Mouse (Mus musculus): ENCODE results near the gene Rragd.
"Not testable (repeated sequence)": the region's sequence is repeated elsewhere in the genome, so short reads cannot be mapped to it uniquely, and the experiment has no call there.

The Rragd gene

GRCm38 (mm10) chr4:32984801-32985675 lies 2.2 kb downstream of the Rragd start:
- in situ Hi-C loops (cut with MboI; ENCODE audit: low sequenced_read_pairs), result no loop called here

- in situ Hi-C loops (cut with MboI; ENCODE audit: low sequenced_read_pairs), result no loop called here
Observed at GRCm38 (mm10) chr4:32985684-32986083, 2.8 kb downstream of the Rragd start.

- in situ Hi-C loops (cut with MboI; ENCODE audit: low sequenced_read_pairs), result no loop called here
Observed at GRCm38 (mm10) chr4:32987006-32987405, 4.2 kb downstream of the Rragd start.

GRCm38 (mm10) chr4:32989346-32989745 lies 6.5 kb downstream of the Rragd start:
- in situ Hi-C loops (cut with MboI; ENCODE audit: low sequenced_read_pairs), result no loop called here

- in situ Hi-C loops (cut with MboI; ENCODE audit: low sequenced_read_pairs), result no loop called here
Observed at GRCm38 (mm10) chr4:32994168-32994567, 11.3 kb downstream of the Rragd start.

- in situ Hi-C loops (cut with MboI; ENCODE audit: low sequenced_read_pairs), result no loop called here
Observed at GRCm38 (mm10) chr4:32996083-32996482, 13.2 kb downstream of the Rragd start.

GRCm38 (mm10) chr4:32997571-32997970 lies 14.7 kb downstream of the Rragd start:
- in situ Hi-C loops (cut with MboI; ENCODE audit: low sequenced_read_pairs), result no loop called here

GRCm38 (mm10) chr4:32998996-32999395 lies 16.2 kb downstream of the Rragd start:
- in situ Hi-C loops (cut with MboI; ENCODE audit: low sequenced_read_pairs), result no loop called here

- in situ Hi-C loops (cut with MboI; ENCODE audit: low sequenced_read_pairs), result no loop called here
Observed at GRCm38 (mm10) chr4:33002081-33002480, 19.2 kb downstream of the Rragd start.

GRCm38 (mm10) chr4:33005595-33006470 lies 23.0 kb downstream of the Rragd start:
- in situ Hi-C loops (cut with MboI; ENCODE audit: low sequenced_read_pairs), result not testable (repeated sequence)

- in situ Hi-C loops (cut with MboI; ENCODE audit: low sequenced_read_pairs), result no loop called here
Observed at GRCm38 (mm10) chr4:33006844-33007243, 24.0 kb downstream of the Rragd start.

- in situ Hi-C loops (cut with MboI; ENCODE audit: low sequenced_read_pairs), result no loop called here
Observed at GRCm38 (mm10) chr4:33007443-33008217, 24.8 kb downstream of the Rragd start.

GRCm38 (mm10) chr4:33010078-33010477 lies 27.2 kb downstream of the Rragd start:
- in situ Hi-C loops (cut with MboI; ENCODE audit: low sequenced_read_pairs), result no loop called here

- in situ Hi-C loops (cut with MboI; ENCODE audit: low sequenced_read_pairs), result no loop called here
Observed at GRCm38 (mm10) chr4:33012484-33012883, 29.6 kb downstream of the Rragd start.

GRCm38 (mm10) chr4:33018361-33018999 lies 35.6 kb downstream of the Rragd start:
- in situ Hi-C loops (cut with MboI; ENCODE audit: low sequenced_read_pairs), result no loop called here

- in situ Hi-C loops (cut with MboI; ENCODE audit: low sequenced_read_pairs), result no loop called here
Observed at GRCm38 (mm10) chr4:33024420-33024819, 41.6 kb downstream of the Rragd start.

GRCm38 (mm10) chr4:33029104-33029503 lies 46.3 kb downstream of the Rragd start:
- in situ Hi-C loops (cut with MboI; ENCODE audit: low sequenced_read_pairs), result no loop called here

- in situ Hi-C loops (cut with MboI; ENCODE audit: low sequenced_read_pairs), result no loop called here
Observed at GRCm38 (mm10) chr4:33030264-33031194, 47.7 kb downstream of the Rragd start.

GRCm38 (mm10) chr4:33031195-33031960 lies 48.5 kb downstream of the Rragd start, which contains the start of gene Ube2j1:
Ube2j1 (plus strand) TSS chr4:33031416.
- in situ Hi-C loops (cut with MboI; ENCODE audit: low sequenced_read_pairs), result no loop called here
